Mouse (Mus musculus): ENCODE measurements around the gene Cyp4f37. TPM values are rescaled to one million over a fixed set of nuclear protein-coding genes. Genes with fewer than 3 reads are reported as not detected.
"Not testable (repeated sequence)": the region's sequence is repeated elsewhere in the genome, so short reads cannot be mapped to it uniquely, and the experiment has no call there.

Cyp4f37 gene
- polyA plus RNA-seq (2016; fragmentation: Nextera tagmentation; extraction: Ambion mirVana) = not detected in 2 replicates

- 77% methylated on average over 4 of the region's 4 CpGs for WGBS
- H3K4me3 ChIP-seq; H3K4me1 ChIP-seq (replicated peaks): not testable (repeated sequence)
Observed at GRCm38 (mm10) chr17:32621018-32621417, at the start of gene Cyp4f37. Gene Cyp4f37 (plus strand): TSS chr17:32621309.

GRCm38 (mm10) chr17:32573286-32573685 lies 47.8 kb upstream of the Cyp4f37 start:
- not testable (repeated sequence) for H3K27ac ChIP-seq; H3K9me3 ChIP-seq; DNase-seq (ENCODE audit: low spot score); H3K36me3 ChIP-seq; H3K4me1 ChIP-seq (replicated peaks); H3K4me3 ChIP-seq; H3K27me3 ChIP-seq (ENCODE audit: insufficient read depth, poor library complexity, severe bottlenecking)
- 72% methylated on average over 2 of the region's 2 CpGs for WGBS

More at GRCm38 (mm10) chr17:32621018-32621417, at the start of gene Cyp4f37:
- not testable (repeated sequence) for DNase-seq (ENCODE audit: low spot score); H3K27me3 ChIP-seq (ENCODE audit: insufficient read depth, poor library complexity, severe bottlenecking); H3K27ac ChIP-seq; H3K36me3 ChIP-seq
- peaks cover 16% of the 10 kb centered on the region for H3K9me3 ChIP-seq

- Histone ChIP-seq H3K9me3 (peaks cover 11% of the 10 kb centered on the region; the same call in 1 of the 2 replicates), H3K36me3 (no peaks in the 10 kb centered on the region), H3K4me3 (no peak overlapping the region), H3K27me3 (ENCODE audit: insufficient read depth, poor library complexity, severe bottlenecking) (no peaks in the 10 kb centered on the region), H3K4me1 (replicated peaks) (no peaks in the 10 kb centered on the region), H3K27ac (no peak overlapping the region)
- no peak for DNase-seq (ENCODE audit: low spot score)
- WGBS = 66% methylated on average over 7 of the region's 7 CpGs
Observed at GRCm38 (mm10) chr17:32577496-32578186, 43.5 kb upstream of the Cyp4f37 start.

- Histone ChIP-seq H3K4me3 (no peak overlapping the region), H3K27me3 (ENCODE audit: insufficient read depth, poor library complexity, severe bottlenecking) (no peaks in the 10 kb centered on the region), H3K4me1 (replicated peaks) (no peaks in the 10 kb centered on the region), H3K27ac (no peak overlapping the region), H3K9me3 (peaks cover 34% of the 10 kb centered on the region), H3K36me3 (no peaks in the 10 kb centered on the region)
- 88% methylated on average over 18 of the region's 18 CpGs for WGBS
- no peak for DNase-seq (ENCODE audit: low spot score)
Observed at GRCm38 (mm10) chr17:32596494-32596893, 24.6 kb upstream of the Cyp4f37 start.

GRCm38 (mm10) chr17:32608055-32608454 lies 13.1 kb upstream of the Cyp4f37 start:
- H3K27me3 ChIP-seq (ENCODE audit: insufficient read depth, poor library complexity, severe bottlenecking) = no peaks in the 10 kb centered on the region
- no peak overlapping the region for H3K4me3 ChIP-seq
- WGBS = 82% methylated on average over 1 of the region's 1 CpGs
- DNase-seq (ENCODE audit: low spot score) = no peak
- H3K27ac ChIP-seq = no peak overlapping the region
- H3K4me1 ChIP-seq (replicated peaks) = no peaks in the 10 kb centered on the region
- H3K36me3 ChIP-seq = no peaks in the 10 kb centered on the region
- H3K9me3 ChIP-seq = no peaks in the 10 kb centered on the region

GRCm38 (mm10) chr17:32610231-32610630 lies 10.9 kb upstream of the Cyp4f37 start:
- 87% methylated on average over 3 of the region's 3 CpGs for WGBS
- H3K27me3 ChIP-seq (ENCODE audit: insufficient read depth, poor library complexity, severe bottlenecking) = not testable (repeated sequence)

GRCm38 (mm10) chr17:32610896-32611295 lies 10.2 kb upstream of the Cyp4f37 start:
- no peak overlapping the region for H3K4me3 ChIP-seq
- no peak for DNase-seq (ENCODE audit: low spot score)
- H3K4me1 ChIP-seq (replicated peaks) = no peaks in the 10 kb centered on the region
- 0 out of 2 replicates have a peak, but pooled peaks cover 2% of the 10 kb centered on the region for H3K9me3 ChIP-seq
- no peaks in the 10 kb centered on the region for H3K27me3 ChIP-seq (ENCODE audit: insufficient read depth, poor library complexity, severe bottlenecking)
- no peaks in the 10 kb centered on the region for H3K36me3 ChIP-seq
- WGBS = 90% methylated on average over 3 of the region's 3 CpGs
- no peak overlapping the region for H3K27ac ChIP-seq

More at GRCm38 (mm10) chr17:32610231-32610630, 10.9 kb upstream of the Cyp4f37 start:
- not testable (repeated sequence) for H3K27ac ChIP-seq; H3K4me1 ChIP-seq (replicated peaks); DNase-seq (ENCODE audit: low spot score); H3K36me3 ChIP-seq; H3K9me3 ChIP-seq; H3K4me3 ChIP-seq

- Histone ChIP-seq H3K4me1 (replicated peaks) (no peaks in the 10 kb centered on the region), H3K27me3 (ENCODE audit: insufficient read depth, poor library complexity, severe bottlenecking) (no peaks in the 10 kb centered on the region), H3K36me3 (no peaks in the 10 kb centered on the region), H3K9me3 (0 out of 2 replicates have a peak, but pooled peaks cover 2% of the 10 kb centered on the region), H3K4me3 (no peak overlapping the region), H3K27ac (no peak overlapping the region)
- no peak for DNase-seq (ENCODE audit: low spot score)
- 79% methylated on average over 3 of the region's 3 CpGs for WGBS
Observed at GRCm38 (mm10) chr17:32612417-32612816, 8.7 kb upstream of the Cyp4f37 start.

- H3K4me3 ChIP-seq = no peak overlapping the region
- WGBS = 63% methylated on average over 1 of the region's 1 CpGs
- H3K9me3 ChIP-seq = peaks cover 18% of the 10 kb centered on the region
- no peaks in the 10 kb centered on the region for H3K27me3 ChIP-seq (ENCODE audit: insufficient read depth, poor library complexity, severe bottlenecking)
- H3K4me1 ChIP-seq (replicated peaks) = no peaks in the 10 kb centered on the region
- H3K36me3 ChIP-seq = no peaks in the 10 kb centered on the region
- DNase-seq (ENCODE audit: low spot score) = no peak
- H3K27ac ChIP-seq = no peak overlapping the region
Observed at GRCm38 (mm10) chr17:32617252-32617651, 3.9 kb upstream of the Cyp4f37 start.

- H3K9me3 ChIP-seq; H3K36me3 ChIP-seq; H3K4me3 ChIP-seq; H3K27me3 ChIP-seq (ENCODE audit: insufficient read depth, poor library complexity, severe bottlenecking); H3K27ac ChIP-seq; H3K4me1 ChIP-seq (replicated peaks); DNase-seq (ENCODE audit: low spot score): not testable (repeated sequence)
- WGBS = 90% methylated on average over 7 of the region's 7 CpGs
Observed at GRCm38 (mm10) chr17:32629726-32630125, 8.6 kb downstream of the Cyp4f37 start.

GRCm38 (mm10) chr17:32631936-32632335 lies 10.8 kb downstream of the Cyp4f37 start:
- H3K9me3 ChIP-seq = no peaks in the 10 kb centered on the region
- H3K4me1 ChIP-seq (replicated peaks) = peaks cover 5% of the 10 kb centered on the region; the same call in 1 of the 2 replicates
- DNase-seq (ENCODE audit: low spot score) = no peak
- H3K27ac ChIP-seq = no peak overlapping the region
- no peak overlapping the region for H3K4me3 ChIP-seq
- no peaks in the 10 kb centered on the region for H3K36me3 ChIP-seq
- WGBS = 78% methylated on average over 3 of the region's 3 CpGs
- H3K27me3 ChIP-seq (ENCODE audit: insufficient read depth, poor library complexity, severe bottlenecking) = no peaks in the 10 kb centered on the region

GRCm38 (mm10) chr17:32634242-32634971 lies 13.3 kb downstream of the Cyp4f37 start:
- not testable (repeated sequence) for DNase-seq (ENCODE audit: low spot score); H3K4me1 ChIP-seq (replicated peaks); H3K9me3 ChIP-seq; H3K27me3 ChIP-seq (ENCODE audit: insufficient read depth, poor library complexity, severe bottlenecking); H3K36me3 ChIP-seq
- H3K27ac ChIP-seq = peak overlapping the region; percentile 78
- 91% methylated on average over 9 of the region's 9 CpGs for WGBS
- peak overlapping the region; percentile 52 for H3K4me3 ChIP-seq

GRCm38 (mm10) chr17:32634972-32635314 lies 13.8 kb downstream of the Cyp4f37 start:
- H3K9me3 ChIP-seq = no peaks in the 10 kb centered on the region
- H3K4me3 ChIP-seq = peak overlapping the region; percentile 52
- H3K36me3 ChIP-seq = no peaks in the 10 kb centered on the region
- no peaks in the 10 kb centered on the region for H3K27me3 ChIP-seq (ENCODE audit: insufficient read depth, poor library complexity, severe bottlenecking)
- H3K27ac ChIP-seq = peak overlapping the region; percentile 78
- 1% methylated on average over 17 of the region's 17 CpGs for WGBS
- DNase-seq (ENCODE audit: low spot score) = peak; percentile 91
- peaks cover 5% of the 10 kb centered on the region; the same call in 1 of the 2 replicates for H3K4me1 ChIP-seq (replicated peaks)

Measured in hindbrain, embryonic 10.5 days (tissue).